Mouse (Mus musculus): ENCODE results near the gene Trim71. TPM values are rescaled to one million over a fixed set of nuclear protein-coding genes. Genes with fewer than 3 reads are reported as not detected.
"Not testable (repeated sequence)": the region's sequence is repeated elsewhere in the genome, so short reads cannot be mapped to it uniquely, and the experiment has no call there.

Gene Trim71
- polyA plus RNA-seq, 1 experiment from 2014 or later: 0.32 TPM

DNA sequence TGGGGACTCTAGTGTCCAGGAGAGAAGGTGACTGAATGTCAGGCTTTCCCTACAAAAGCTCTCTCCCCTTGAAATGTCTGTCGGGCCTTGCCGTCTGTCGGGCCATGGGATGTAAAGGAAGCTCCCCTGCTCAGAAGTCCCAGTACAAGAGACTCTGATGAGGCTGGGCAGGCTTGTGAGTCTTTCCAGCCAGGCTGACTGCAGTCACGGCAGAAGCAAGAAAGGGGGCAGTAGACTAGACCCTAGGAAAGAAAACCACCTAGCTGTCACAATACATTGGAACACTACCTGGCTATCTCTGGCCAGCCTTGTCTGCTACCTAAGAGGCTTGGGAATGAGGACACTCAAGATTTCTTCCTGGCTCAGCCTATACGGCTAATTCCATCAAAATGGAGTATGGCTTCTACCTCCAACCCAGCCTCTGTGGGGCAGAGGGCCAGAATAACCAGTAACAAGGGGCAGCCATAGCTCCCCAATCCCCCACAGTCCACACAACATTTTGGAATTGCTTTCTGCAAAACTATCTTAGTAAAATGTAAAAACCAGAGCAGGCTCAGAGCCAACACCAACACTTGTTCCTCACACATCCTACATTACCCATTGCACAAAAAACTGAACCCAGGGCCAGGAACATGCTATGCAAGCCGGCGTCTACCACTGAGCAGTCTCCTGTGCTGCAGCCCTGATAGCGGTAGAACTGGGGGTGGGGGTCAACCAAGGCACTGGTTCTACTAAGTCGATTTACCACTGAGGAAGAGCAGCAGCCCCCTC, 29.2 kb downstream of the Trim71 start:
- Histone ChIP-seq H3K27me3 (no peaks in the 10 kb centered on the region), H3K4me3 (no peak overlapping the region), H3K9me3 (no peaks in the 10 kb centered on the region), H3K4me1 (replicated peaks) (peaks cover 25% of the 10 kb centered on the region), H3K27ac (replicated peaks) (no peak overlapping the region), H3K9ac (no peak overlapping the region), H3K4me2 (no peak overlapping the region), H3K36me3 (no peaks in the 10 kb centered on the region)
- 81% methylated on average over 9 of the region's 9 CpGs for WGBS
- ATAC-seq (ENCODE audit: low read depth): no peak

DNA sequence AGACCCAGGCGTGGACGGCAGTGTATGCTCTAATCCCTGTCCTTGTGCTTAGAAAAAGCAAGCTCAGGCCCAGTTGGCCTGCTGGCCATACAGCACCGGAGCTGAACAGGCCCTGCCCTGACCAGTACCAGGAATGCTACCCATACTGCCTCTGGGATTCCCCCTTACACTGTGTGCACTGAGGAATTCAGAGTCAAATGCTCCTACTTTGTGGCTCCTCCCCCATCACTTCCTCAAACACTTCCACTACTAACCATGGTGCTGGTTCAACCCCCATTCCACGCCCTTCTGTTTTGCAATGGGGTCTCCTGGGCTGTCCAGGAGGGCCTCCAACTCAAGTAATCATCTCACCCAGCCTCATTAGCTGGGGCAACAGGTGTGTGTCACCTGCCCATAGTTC, 30.3 kb downstream of the Trim71 start:
- no peak overlapping the region for H3K27ac ChIP-seq (replicated peaks)
- H3K4me2 ChIP-seq: no peak overlapping the region
- no peak overlapping the region for H3K4me3 ChIP-seq
- H3K27me3 ChIP-seq: no peaks in the 10 kb centered on the region
- 80% methylated on average over 4 of the region's 4 CpGs for WGBS
- H3K9ac ChIP-seq: no peak overlapping the region
- no peak for ATAC-seq (ENCODE audit: low read depth)
- peaks cover 21% of the 10 kb centered on the region for H3K4me1 ChIP-seq (replicated peaks)
- H3K36me3 ChIP-seq: no peaks in the 10 kb centered on the region
- no peaks in the 10 kb centered on the region for H3K9me3 ChIP-seq

DNA sequence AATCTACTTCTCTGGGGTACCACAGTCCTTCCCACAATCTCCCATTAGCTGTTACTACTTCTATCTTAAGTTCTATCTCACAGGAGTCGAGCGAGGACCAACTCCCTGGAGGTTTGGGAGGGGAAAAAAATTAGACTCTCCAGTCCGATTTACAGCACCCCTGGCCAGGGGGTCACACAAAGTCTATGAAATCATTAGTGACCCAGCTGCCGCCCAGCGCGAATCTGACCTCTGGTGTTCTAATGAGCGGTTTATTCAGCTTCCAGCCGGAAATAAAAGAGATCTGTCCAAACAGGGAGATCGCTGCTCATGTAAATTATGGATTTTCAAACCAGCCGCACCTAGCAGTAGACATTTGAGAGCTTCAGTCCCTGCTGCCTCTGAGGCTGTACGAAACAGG, 32.9 kb downstream of the Trim71 start:
- 16% methylated on average over 11 of the region's 11 CpGs for WGBS
- Histone ChIP-seq H3K4me2 (no peak overlapping the region), H3K27ac (replicated peaks) (no peak overlapping the region), H3K36me3 (no peaks in the 10 kb centered on the region), H3K27me3 (no peaks in the 10 kb centered on the region), H3K4me3 (no peak overlapping the region), H3K9me3 (no peaks in the 10 kb centered on the region), H3K4me1 (replicated peaks) (peaks cover 30% of the 10 kb centered on the region), H3K9ac (no peak overlapping the region)
- no peak for ATAC-seq (ENCODE audit: low read depth)

GRCm38 (mm10) chr9:114528680-114529048, 35.5 kb downstream of the Trim71 start:
- no peaks in the 10 kb centered on the region for H3K9me3 ChIP-seq
- H3K27me3 ChIP-seq: no peaks in the 10 kb centered on the region
- no peak overlapping the region for H3K4me3 ChIP-seq
- H3K4me1 ChIP-seq (replicated peaks): peaks cover 39% of the 10 kb centered on the region
- no peaks in the 10 kb centered on the region for H3K36me3 ChIP-seq
- WGBS: 52% methylated on average over 9 of the region's 9 CpGs
- no peak overlapping the region for H3K4me2 ChIP-seq
- H3K9ac ChIP-seq: no peak overlapping the region
- H3K27ac ChIP-seq (replicated peaks): no peak overlapping the region
- no peak for ATAC-seq (ENCODE audit: low read depth)

DNA sequence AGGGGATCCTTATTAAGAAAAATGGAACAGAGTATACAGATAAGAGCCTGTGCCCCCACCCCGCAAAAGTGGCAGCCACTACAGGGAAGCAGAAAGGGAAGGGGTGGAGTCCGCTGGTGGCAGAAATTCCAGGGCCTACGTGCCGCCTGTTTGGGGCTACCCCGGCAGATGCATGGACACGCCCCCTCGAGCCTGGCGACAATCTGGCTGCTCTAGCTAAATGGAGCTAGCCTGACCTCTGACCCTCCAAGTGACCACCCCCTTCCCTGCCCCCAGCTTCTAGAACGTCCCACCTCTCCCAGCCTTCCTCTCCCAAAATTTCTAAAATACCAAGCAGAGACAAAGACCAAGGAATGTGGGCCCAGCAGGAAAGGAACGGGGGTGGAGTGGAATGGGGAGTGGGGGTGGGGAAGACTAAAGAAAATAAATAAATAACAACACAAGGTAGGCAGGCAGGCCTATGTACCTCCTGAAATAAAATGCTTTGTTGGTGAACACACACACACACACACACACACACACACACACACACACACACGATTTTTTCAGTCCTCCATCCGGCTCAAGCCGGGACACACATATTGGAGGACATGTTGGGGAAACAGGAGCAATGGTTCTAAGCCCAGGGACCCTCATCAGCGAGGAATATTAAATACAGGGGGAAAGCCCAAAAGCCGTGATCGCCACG, 36.0 kb downstream of the Trim71 start:
- WGBS: 11% methylated on average over 17 of the region's 17 CpGs
- Histone ChIP-seq H3K27ac (replicated peaks) (no peak overlapping the region), H3K4me1 (replicated peaks) (peaks cover 39% of the 10 kb centered on the region), H3K4me2 (no peak overlapping the region), H3K9ac (no peak overlapping the region), H3K4me3 (no peak overlapping the region), H3K27me3 (no peaks in the 10 kb centered on the region), H3K36me3 (no peaks in the 10 kb centered on the region), H3K9me3 (no peaks in the 10 kb centered on the region)
- 0 out of 2 replicates have a peak, but pooled peaks have one; percentile 30 for ATAC-seq (ENCODE audit: low read depth)

DNA sequence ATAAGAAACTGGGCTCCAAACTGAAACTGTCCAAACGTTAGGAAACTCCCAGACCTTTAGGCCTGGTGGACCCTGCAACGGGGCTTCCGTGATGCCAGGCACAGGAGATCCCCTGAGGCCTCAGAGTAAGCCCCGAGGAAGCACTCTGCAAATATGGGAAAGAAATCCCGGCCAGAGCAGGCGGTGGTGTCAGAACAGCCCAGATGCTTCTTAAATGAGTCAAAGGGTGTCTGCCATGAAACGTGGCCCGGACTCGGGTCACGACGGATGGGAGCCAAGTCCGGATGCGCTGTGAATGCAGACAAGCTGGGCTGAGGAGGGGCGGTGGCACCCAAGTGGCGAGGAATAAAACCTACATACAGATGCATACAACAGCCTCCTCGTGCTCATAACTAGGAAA, 37.1 kb downstream of the Trim71 start:
- peak; percentile 42 for ATAC-seq (ENCODE audit: low read depth)

DNA sequence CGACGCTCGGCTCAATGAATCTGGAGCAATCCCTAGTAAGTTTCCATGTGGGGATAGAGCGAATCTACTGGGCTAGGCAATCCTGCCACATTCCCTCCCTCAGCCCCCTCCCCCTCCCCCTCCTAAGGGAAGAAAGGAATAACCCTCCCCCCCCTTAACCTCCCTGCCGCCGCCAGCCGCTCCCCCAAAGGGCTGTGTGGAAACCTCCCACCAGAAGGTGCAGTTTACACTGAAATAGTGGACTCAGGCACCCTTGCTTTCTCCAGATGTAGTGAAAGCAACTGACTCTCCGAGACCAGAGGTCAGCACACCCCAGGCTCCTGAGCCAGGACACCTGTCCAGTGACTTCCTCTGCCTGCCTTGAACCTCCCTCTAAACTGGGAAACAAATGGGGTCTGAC, 37.6 kb downstream of the Trim71 start:
- ATAC-seq (ENCODE audit: low read depth): no peak
- H3K9me3 ChIP-seq: no peaks in the 10 kb centered on the region
- no peaks in the 10 kb centered on the region for H3K36me3 ChIP-seq
- 0 out of 2 replicates have a peak overlapping the region, but pooled peaks have one; percentile 6 for H3K4me3 ChIP-seq
- WGBS: 3% methylated on average over 8 of the region's 8 CpGs
- H3K9ac ChIP-seq: no peak overlapping the region
- H3K4me1 ChIP-seq (replicated peaks): peaks cover 39% of the 10 kb centered on the region
- H3K27ac ChIP-seq (replicated peaks): no peak overlapping the region; the same call in 1 of the 2 replicates
- peak overlapping the region; percentile 40 for H3K4me2 ChIP-seq
- no peaks in the 10 kb centered on the region for H3K27me3 ChIP-seq

More for the DNA sequence above, 37.1 kb downstream of the Trim71 start:
- H3K4me3 ChIP-seq: peak overlapping the region; percentile 6; the same call in 1 of the 2 replicates
- no peaks in the 10 kb centered on the region for H3K9me3 ChIP-seq
- WGBS: 2% methylated on average over 16 of the region's 16 CpGs
- no peaks in the 10 kb centered on the region for H3K36me3 ChIP-seq
- H3K27ac ChIP-seq (replicated peaks): no peak overlapping the region; the same call in 1 of the 2 replicates
- no peaks in the 10 kb centered on the region for H3K27me3 ChIP-seq
- no peak overlapping the region for H3K9ac ChIP-seq
- H3K4me2 ChIP-seq: peak overlapping the region; percentile 40
- peaks cover 39% of the 10 kb centered on the region for H3K4me1 ChIP-seq (replicated peaks)

DNA sequence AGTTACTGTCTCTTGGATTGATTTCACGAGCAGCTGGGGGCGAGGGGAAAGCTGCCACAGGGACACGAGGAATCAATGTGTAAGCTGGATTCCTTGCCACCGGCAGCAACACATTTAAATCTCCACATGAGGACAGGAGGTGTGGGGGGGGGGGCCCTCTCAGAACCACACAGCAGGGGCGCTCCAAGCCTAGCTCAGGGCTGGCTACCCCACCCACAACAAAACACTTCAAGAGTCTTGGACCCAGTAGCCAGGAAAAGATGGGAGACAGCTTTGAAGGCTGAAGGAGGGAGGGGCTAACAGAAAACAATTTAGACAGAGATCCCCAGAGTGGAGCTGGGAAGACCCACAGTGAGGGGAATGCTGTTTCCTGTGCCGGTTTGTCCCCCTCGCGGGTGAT, 38.3 kb downstream of the Trim71 start:
- Histone ChIP-seq H3K4me3 (no peak overlapping the region), H3K27me3 (no peaks in the 10 kb centered on the region), H3K9me3 (no peaks in the 10 kb centered on the region), H3K36me3 (no peaks in the 10 kb centered on the region), H3K4me2 (peak overlapping the region; percentile 40), H3K4me1 (replicated peaks) (peaks cover 33% of the 10 kb centered on the region), H3K9ac (no peak overlapping the region), H3K27ac (replicated peaks) (0 out of 2 replicates have a peak overlapping the region, but pooled peaks have one; percentile 15)
- 5% methylated on average over 8 of the region's 8 CpGs for WGBS
- peak; percentile 33; the same call in 1 of the 2 replicates for ATAC-seq (ENCODE audit: low read depth)

- no peaks in the 10 kb centered on the region for H3K36me3 ChIP-seq
- H3K27ac ChIP-seq (replicated peaks): no peak overlapping the region
- no peak overlapping the region for H3K4me2 ChIP-seq
- no peak for ATAC-seq (ENCODE audit: low read depth)
- H3K9ac ChIP-seq: no peak overlapping the region
- H3K4me3 ChIP-seq: no peak overlapping the region
- peaks cover 27% of the 10 kb centered on the region for H3K4me1 ChIP-seq (replicated peaks)
- H3K27me3 ChIP-seq: no peaks in the 10 kb centered on the region
- no peaks in the 10 kb centered on the region for H3K9me3 ChIP-seq
- WGBS: 94% methylated on average over 13 of the region's 15 CpGs
These were observed 39.0 kb downstream of the Trim71 start for GRCm38 (mm10) chr9:114525073-114525633.

GRCm38 (mm10) chr9:114522501-114522900, 41.7 kb downstream of the Trim71 start:
- Histone ChIP-seq H3K4me2 (no peak overlapping the region), H3K4me3 (no peak overlapping the region), H3K4me1 (replicated peaks) (peaks cover 20% of the 10 kb centered on the region), H3K36me3 (no peaks in the 10 kb centered on the region), H3K9me3 (no peaks in the 10 kb centered on the region), H3K9ac (no peak overlapping the region), H3K27ac (replicated peaks) (no peak overlapping the region), H3K27me3 (no peaks in the 10 kb centered on the region)
- 91% methylated on average over 9 of the region's 9 CpGs for WGBS
- ATAC-seq (ENCODE audit: low read depth): no peak

GRCm38 (mm10) chr9:114522041-114522440, 42.1 kb downstream of the Trim71 start:
- Histone ChIP-seq H3K27me3 (no peaks in the 10 kb centered on the region), H3K36me3 (no peaks in the 10 kb centered on the region), H3K27ac (replicated peaks) (no peak overlapping the region), H3K4me1 (replicated peaks) (peaks cover 16% of the 10 kb centered on the region), H3K9ac (no peak overlapping the region), H3K4me3 (no peak overlapping the region), H3K4me2 (no peak overlapping the region), H3K9me3 (no peaks in the 10 kb centered on the region)
- 63% methylated on average over 5 of the region's 5 CpGs for WGBS
- no peak for ATAC-seq (ENCODE audit: low read depth)

DNA sequence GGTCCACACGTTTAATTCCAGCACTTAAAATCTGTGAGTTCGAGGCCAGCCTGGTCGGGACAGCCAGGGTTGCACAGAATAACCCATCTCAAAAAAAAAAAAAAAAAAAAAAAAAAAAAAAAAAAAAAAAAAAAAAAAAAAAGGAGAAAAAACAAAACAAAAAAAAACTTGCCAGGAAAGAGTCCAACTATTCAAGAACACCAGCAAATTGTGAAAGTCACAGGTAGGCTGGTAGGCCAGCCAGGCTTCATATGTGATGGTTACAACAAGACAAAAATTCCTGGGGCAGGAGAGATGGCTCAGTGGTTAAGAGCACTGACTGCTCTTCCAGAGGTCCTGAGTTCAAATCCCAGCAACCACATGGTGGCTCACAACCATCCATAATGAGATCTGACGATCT, 43.6 kb downstream of the Trim71 start:
- 78% methylated on average over 4 of the region's 4 CpGs for WGBS
- H3K4me3 ChIP-seq; H3K27ac ChIP-seq (replicated peaks); H3K4me2 ChIP-seq; H3K27me3 ChIP-seq; H3K4me1 ChIP-seq (replicated peaks); H3K9ac ChIP-seq; H3K9me3 ChIP-seq; ATAC-seq (ENCODE audit: low read depth); H3K36me3 ChIP-seq: not testable (repeated sequence)

All from neural tube, embryonic 13.5 days (tissue).